Mouse (Mus musculus) myocyte (in vitro differentiated cells): ENCODE measurements around the gene Clec16a.

Experiments used
- MYOG ChIP-seq, 3 experiments: IDR thresholded peaks; one replicate each; pipeline ENCODE4 v1.6.1; 2011; ENCODE audit warnings: control low read depth in 2 of 3, low read depth in 2 of 3, mild to moderate bottlenecking in 2 of 3; ENCODE audit not compliant: insufficient read length in 2 of 3, control insufficient read depth in 1 of 3, insufficient read depth in 1 of 3
- POLR2A ChIP-seq: IDR thresholded peaks from one replicate; pipeline ENCODE4 v1.6.1; 2011; ENCODE audit warnings: low read depth, mild to moderate bottlenecking, control low read depth, moderate library complexity; ENCODE audit not compliant: insufficient read length
- SRF ChIP-seq: IDR thresholded peaks from one replicate; pipeline ENCODE4 v1.6.1; 2011; ENCODE audit warnings: low read depth; ENCODE audit not compliant: control insufficient read depth, insufficient read length
- TCF12 ChIP-seq: IDR thresholded peaks from one replicate; pipeline ENCODE4 v1.6.1; 2011; ENCODE audit warnings: mild to moderate bottlenecking, control low read depth; ENCODE audit not compliant: poor library complexity, insufficient read depth, severe bottlenecking

DNA sequence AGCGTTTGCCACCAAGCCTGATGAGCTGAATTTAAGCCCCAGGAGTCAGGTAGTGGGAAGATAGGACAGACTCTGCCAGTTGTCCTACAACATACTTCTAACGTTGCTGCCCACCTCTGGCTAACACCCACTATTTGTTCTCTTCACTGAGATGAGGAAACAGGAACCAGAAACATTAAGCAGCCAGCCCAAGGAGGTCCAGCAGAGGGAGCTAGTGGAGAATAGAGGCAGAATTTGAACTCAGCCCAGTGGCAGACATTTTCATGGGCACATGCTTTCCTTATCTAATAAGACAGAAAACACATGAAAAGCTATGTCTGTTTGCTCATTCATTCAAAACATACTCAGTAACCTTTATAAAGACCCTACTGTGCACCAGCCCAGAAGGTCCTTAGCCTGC lies 42.1 kb upstream of the Clec16a start:
- no peak for TF ChIP-seq POLR2A
- no peak for TF ChIP-seq SRF
- no peak for TF ChIP-seq TCF12
- TF ChIP-seq MYOG (IDR thresholded peaks at IDR 0.05; ENCODE audit: control insufficient read depth in 1 of 3, insufficient read depth in 1 of 3, insufficient read length in 2 of 3, low read depth in 2 of 3): no peak
